Mouse (Mus musculus): ENCODE measurements around the gene Ina.
"Not testable (repeated sequence)": the region's sequence is repeated elsewhere in the genome, so short reads cannot be mapped to it uniquely, and the experiment has no call there.

Ina gene

DNA sequence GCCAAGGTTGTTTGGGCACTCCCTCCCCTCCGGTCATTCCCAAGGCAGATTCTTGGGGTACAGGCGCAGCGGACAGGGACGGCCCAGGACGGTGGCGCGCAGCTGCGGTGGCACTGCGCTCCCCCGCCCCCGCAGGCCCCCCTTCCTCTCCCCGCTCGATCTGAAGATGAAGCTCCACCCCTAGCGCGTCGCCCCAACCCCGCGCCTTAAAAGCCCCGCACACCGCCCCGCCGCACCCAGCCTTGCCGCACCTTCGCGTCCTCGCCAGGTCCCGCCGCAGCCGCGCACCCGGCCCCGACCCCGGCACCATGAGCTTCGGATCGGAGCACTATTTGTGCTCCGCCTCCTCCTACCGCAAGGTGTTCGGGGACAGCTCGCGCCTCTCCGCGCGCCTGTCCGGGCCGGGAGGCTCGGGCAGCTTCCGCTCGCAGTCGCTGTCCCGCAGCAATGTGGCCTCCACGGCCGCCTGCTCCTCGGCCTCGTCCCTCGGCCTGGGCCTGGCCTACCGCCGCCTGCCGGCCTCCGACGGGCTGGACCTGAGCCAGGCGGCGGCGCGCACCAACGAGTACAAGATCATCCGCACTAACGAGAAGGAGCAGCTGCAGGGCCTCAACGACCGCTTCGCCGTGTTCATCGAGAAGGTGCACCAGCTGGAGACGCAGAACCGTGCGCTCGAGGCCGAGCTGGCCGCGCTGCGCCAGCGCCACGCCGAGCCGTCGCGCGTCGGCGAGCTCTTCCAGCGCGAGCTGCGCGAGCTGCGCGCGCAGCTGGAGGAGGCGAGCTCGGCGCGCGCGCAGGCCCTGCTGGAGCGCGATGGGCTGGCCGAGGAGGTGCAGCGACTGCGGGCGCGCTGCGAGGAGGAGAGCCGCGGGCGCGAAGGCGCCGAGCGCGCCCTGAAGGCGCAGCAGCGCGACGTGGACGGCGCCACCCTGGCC lies at the start of gene Ina, which contains the start of gene Nt5c2:
TSS of gene Ina (plus strand) at position 252 of the 935 bp plus-strand sequence.
TSS of gene Nt5c2 (minus strand) at position 707 of the 935 bp plus-strand sequence.
- peak; percentile 75 for DNase-seq

DNA sequence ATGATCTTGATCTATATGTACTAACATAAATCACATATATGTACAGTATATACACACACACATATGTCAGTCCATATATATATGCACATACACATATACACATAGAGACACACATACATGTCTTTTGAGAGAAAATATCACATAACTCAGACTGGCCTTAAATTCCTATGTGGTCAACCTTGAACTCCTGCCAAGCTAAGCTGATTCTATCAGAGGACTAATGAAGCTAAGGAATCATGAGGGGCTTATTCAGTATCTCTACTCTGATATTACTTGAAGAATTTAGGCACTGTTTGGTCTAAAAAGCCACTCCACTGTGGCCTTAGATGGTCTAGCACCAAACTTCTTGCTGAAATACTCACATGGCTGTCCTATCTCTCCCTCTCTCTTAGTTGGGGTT lies 49.0 kb upstream of the Ina start:
- no peak for DNase-seq

DNA sequence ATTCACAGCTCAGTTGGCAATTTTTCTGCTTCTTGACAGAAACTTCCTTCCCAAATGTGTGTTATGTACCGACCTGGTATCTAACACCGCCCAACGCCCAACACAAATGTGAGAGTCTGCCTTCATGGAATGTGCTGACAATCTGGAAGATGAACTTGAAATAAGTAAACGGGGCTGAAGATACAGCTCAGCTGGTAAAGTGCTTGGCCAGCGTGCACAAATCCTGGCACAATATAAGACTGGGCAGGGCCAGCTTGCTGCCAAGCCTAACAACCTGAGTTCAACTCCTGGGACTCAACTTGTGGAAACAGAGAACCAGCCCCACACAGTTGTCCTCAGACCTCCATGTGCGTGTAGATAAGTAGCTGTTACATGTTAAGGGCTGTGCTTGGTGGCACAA lies 48.2 kb upstream of the Ina start:
- no peak for DNase-seq

DNA sequence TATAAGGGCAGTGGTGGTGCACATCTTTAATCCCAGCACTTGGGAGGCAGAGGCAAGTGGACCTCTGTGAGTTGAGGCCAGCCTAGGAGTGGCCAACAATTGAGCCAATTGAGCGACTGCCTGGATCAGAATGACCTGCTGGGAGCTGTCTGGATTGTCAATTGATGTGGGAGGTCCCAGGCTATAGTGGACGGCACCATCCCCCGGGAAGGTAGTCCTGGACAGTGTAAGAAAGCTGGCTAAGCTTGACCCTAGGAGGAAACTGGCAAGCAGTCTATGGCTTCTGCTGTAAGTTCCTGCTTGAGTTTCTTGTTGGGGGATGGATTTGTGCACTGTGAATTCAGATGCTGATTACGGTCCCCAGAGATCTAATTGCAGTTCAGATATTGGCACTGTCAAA lies 46.6 kb upstream of the Ina start:
- no peak for DNase-seq

DNA sequence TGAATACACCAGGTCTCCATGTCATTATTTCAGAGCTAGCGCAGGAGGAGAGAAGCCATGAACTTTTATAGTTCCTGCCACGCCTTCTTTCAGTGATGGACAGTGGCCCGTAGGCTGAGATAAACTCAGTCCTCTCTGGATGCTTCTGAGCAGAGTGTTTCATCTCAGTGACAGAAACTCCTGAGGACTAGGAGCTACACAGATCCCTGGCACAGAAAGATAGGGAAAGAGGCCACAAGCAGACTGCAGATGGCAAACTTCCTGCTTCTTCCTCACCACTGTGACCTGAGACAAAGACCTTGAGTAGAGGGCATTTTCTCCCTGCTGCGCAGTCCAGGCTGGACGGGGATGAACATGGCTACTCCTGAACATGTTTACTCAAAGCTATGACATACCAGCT lies 45.7 kb upstream of the Ina start:
- no peak for DNase-seq

DNA sequence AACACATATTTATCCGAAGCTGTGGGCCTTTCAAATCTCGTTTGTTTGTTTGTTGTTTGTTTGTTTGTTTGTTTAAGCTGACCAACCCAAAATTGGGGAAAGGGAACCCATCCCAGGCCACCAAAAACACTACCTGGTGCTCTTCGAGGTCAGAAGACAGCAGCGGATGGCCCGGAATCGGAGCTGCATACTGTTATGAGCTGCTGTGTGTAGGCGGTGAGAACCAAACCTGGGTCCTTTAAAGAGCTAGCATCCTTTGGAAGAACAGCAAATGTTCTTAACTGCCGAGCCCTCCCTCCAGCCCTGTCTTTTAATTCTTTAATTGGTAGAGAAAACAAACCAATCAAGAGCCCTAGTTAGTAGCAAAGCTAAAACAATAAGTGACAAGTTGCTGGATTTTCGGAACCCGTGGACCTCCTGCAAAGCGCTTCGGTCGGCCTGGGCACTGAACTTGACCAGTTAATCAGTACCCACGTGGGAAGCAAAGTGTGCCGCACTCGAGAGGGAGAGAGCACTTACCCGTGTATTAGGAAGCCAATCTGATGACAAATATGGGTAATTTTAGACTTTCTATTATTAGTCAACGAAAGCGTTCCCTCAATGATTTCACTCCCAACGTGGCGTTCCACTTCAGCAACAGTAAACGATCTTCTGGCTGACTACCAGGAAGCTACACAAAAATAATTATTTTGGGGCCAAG lies 45.1 kb upstream of the Ina start:
- peak; percentile 28 for DNase-seq

DNA sequence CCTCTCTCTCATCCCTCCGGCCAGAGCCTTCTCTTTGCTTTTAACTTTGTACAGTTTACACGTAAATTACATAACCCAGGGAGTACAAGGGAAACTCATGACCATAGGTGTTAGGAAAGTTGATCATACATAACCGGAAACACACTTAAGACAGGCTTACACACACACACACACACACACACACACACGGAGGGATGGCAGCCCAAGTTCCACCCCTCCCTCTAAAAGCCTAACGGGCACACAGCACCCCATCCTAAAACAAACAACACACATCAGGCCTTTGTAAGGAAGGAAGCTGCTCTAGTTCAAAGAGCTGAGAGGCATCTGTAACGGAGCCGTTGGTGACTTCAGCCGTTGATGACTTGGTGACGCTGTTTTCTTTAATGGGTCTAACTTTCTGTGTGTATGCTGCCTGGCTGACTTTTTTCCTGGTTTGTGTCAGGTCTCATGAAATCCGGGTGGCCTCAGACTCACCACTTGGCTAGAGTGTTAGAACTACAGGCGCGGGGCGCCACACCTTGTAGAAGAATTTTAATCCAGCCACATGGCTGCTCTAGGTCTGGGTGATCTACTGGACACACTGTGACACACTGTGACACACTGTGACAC lies 44.3 kb upstream of the Ina start:
- DNase-seq = no peak

DNA sequence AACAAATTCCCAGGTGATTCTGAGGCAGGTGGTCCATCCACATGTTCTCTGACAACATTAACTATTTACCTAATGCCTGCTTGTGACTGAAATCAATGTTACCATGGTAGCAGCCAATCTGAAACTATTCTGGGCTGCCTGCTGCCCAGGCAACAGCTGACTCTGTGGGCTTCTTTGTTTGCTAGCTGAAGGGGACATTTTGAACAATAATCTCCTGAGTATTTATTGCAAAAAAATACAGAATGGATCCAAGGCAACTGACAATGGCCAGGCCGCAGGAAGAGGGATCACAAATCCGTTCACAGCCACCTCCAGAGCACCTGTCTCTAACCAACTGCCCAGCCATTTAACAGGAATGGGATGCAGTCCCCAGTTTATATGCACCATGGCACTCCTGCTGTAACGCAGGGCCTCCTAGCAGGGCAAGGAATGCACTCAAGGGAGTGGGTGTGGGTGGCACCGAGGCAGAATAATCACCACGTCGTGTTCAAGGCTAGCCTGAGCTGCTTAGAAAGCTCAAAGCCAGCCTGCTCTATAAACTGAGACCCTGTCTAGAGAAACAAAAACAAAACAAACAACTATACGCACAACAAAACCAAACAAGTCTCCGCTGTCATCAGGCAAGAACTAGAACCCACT lies 43.3 kb upstream of the Ina start:
- peak; percentile 56 for DNase-seq

DNA sequence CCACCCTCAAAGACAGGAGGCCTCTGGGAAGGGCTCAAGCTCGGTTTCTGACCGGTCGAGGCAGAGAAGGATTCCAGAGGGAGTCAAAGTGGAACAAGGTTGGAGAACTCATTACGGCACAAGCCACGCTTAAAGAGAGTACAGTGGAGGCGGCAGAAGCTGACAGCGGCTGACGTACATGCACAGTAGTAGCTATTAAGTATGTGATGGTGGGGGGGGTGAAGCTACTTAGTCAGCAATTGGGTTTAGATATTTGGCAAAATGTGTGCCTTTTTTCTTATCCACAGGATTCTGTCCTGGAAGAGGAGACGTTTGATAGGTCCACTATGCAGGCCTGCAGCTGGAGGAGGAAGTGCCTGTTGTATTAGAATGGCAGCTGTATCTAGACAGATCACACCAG lies 42.8 kb upstream of the Ina start:
- no peak for DNase-seq

DNA sequence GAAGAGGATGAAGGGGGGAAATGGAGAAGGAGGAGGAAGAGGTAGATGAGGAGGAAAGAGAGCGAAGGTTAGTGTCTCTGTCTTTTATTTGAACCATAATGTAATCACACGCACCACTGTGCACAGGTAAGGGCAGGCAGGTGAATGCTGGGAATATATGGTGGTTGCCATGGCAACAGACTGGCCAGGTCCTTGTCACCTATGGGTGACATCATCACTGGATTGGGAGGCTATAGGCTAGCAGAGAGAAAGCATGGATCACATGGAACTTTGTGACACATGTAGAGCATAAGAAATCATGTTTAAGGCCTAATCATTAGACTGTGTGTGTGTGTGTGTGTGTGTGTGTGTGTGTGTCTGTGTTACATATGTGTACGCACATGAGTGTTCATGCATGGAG lies 42.3 kb upstream of the Ina start:
- no peak for DNase-seq

DNA sequence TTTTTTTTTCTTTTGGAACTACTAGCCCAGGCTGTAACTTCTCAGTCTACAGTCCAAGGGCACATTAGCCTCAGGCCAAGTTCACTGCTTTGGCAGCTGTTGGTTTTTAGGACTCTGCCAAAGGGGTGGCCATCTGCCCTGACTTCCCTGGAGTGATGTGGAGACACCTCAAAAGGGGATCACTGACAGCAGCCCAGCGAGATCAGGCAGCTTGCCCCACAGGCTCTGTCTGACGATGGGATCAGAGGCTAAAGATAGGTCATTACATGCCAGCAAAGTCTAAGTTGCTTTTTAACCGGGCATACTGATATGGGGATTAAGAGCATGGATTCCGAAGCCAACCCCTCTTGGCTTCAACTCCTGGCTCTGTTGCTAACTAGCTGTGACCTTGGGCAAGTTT lies 38.9 kb upstream of the Ina start:
- DNase-seq = no peak

DNA sequence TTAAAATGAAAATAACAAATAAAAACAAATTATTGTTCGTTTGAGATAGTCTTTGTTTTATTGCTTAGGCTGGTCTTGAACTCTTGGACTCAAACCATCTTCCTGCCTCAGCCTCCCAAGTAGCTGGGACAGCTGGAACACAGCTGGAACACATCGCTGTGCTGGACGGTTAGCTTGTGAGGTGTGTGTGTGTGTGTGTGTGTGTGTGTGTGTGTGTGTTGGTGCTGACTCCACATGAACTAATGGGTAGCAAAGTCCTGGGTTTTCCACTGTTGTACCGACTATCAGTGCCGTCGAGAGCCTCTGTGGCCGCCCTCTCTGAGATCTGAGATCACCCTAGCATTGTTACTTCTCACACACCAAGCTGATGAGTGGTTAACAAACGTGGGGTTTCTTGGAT lies 38.5 kb upstream of the Ina start:
- no peak for DNase-seq

DNA sequence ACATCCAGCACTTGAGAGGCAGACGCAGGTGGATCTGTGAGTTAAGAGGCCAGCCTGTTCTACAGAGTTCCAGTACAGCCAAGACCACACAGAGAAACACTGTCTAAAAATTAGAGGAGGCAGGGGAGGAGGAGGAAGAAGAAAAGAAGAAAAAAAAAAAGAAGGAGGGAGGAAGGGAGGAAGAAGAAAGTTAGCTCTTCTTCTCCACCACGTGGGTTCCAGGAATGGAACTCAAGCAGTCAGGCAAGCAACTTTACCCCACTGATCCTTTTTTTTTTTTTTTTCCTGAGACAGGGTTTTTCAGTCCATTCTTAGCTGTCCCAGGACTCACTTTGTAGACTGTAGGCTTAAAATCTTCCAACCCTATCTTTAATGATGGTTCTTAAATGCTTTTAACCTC lies 37.8 kb upstream of the Ina start:
- DNase-seq = no peak

DNA sequence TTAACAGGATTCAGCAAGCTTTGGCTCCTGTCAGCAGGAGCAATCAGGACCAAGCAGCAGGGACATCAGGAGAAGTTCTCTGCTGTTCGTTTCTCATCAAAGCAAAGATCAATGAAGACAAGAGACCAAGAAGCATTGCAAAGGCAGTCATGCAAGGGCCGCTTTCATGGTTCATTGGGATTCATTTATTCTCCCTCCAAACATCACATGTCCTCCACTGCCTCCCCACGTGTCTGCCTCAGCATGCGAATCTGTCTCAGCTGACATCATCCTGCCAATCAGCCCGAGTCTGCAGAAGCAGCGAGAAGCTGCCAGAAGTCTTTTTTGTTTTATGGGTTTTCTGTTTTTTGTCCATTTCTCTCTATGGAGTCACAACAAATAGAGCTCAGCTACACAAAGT lies 37.0 kb upstream of the Ina start:
- no peak for DNase-seq

DNA sequence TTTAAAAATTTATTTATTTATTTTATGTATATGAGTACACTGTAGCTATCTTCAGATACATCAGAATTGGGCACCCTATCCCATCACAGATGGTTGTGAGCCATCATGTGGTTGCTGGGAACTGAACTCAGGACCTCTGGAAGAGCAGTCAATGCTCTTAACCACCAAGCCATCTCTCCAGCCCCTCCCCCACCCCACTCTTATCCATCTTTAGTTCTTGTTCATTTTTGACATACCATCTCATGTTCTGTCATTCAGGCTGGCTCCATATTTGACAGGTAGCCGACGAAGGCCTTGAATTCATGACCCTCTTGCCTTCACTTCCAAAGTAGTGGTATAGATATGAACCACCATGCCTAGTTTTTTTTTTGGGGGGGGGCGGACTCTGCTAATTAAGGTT lies 36.4 kb upstream of the Ina start:
- DNase-seq = not testable (repeated sequence)

DNA sequence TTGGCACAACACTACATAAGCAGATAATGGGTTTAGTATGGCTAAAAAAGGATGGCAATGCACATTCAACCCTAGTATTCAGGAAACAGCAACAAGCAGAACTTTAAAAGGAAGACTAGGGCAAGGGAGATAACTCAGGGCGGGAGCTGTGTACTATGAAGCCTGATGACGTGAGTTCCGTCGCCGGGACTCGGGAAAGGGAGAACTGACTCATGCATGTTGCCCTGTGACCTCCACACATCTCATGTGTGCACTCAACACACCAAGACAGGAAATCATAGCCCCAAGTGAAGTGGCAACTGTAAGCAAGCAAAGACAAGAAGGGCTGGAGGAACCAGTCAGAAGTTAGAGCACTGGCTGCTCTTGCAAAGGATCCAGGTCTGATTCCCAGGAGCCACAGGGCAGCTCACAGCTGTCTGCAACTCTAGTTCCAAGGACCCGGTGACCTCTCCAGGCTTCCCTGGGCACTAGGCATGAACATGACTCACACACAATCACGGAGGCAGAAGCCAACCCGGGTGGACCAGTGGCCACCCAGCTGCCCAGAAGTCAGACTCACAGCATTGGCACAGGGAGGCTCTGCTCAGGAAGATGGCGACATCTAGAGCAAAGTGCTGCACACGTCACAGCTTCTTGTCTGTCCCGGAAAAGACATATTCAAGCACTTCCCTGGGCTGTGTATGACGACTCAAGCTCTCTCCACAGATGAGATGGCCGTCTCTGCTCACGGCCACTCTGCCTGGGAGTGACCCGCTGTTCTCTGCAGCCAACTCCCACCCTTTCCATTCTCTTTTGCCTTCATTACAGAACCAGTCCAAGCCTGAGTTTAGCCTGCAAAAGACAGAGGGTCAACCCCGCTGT lies 35.3 kb upstream of the Ina start:
- DNase-seq = no peak

DNA sequence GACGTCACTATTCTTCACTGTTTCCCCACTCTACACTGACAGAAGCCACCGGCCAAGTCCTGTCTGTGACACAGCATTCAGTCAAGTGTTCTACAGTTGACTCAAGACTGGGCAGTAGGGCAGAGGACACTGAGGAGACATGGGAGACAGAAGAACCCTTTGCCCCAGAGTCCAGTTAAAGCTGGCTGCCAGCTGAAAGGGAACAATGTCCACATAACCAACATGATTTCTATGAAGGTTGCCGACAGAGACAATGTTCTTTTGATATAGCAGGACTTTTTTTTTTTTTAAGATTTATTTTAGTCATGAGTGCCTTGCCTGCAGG lies 34.8 kb upstream of the Ina start:
- no peak for DNase-seq

DNA sequence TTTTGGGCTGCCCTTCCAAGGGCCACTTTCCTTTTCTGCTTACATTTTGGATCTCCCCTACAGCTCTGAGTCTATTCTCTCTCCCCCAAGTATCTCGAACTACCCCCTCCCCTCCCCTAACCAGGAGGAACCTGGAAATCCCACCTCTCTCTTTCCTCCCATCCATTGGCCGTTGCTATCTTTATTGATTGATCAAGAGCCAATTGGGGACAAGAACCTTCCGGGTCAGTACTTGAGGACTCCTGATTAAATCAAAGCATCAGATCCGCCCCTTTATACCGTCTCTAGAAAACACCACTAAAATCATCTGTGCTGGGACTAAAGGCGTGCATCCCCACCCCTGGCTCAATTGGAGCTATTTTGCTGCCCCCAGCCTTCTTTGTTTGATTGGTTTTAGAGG lies 33.0 kb upstream of the Ina start:
- no peak for DNase-seq

DNA sequence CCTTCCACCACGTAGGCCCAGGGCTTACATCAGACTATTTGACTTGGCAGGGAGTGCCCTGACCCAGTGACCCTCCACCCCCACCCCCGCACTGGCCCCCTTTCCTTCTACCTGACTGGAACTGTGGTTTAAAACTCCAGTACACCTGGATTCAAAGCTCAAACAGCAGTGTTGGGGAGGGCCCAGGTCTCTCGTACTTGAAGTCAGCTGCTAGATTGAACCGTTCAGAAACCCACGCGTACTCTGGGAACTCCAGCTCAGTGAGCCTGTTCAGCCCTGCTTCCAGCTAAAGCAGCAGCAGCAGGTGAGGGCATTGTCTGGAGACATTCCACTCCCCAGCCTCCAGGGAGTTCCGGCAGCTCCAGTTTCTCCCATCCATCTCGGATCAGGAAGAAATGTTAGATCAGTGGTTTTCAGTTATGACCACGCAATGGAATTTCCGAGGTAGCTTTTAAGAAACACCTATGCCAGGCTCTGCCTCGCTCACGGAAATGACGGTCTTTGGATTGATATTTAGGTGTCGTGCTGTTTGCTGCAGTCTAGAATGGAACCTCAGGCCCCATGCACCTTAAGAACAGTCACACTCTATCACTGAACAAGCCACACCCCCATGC lies 31.0 kb upstream of the Ina start:
- no peak for DNase-seq

DNA sequence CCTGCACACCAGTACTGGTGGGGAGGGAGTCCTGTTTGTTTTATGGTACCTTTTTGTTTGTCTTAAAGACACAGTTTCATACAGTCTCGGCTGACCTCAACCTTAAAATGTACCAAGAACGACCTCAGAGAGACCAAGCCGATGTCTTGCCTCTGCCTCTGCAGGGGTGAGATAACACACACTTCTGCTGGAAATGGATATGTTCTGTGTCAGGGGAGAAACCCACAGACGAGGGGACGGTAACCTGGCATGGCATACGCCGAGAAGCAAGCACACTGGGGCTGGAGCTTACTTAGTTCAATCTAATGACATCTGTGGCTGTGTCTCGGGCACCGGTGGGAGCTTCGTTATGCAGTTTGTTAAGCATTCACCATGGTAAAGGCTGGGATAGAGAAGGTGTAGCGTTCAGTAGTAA lies 30.5 kb upstream of the Ina start:
- DNase-seq = no peak

DNA sequence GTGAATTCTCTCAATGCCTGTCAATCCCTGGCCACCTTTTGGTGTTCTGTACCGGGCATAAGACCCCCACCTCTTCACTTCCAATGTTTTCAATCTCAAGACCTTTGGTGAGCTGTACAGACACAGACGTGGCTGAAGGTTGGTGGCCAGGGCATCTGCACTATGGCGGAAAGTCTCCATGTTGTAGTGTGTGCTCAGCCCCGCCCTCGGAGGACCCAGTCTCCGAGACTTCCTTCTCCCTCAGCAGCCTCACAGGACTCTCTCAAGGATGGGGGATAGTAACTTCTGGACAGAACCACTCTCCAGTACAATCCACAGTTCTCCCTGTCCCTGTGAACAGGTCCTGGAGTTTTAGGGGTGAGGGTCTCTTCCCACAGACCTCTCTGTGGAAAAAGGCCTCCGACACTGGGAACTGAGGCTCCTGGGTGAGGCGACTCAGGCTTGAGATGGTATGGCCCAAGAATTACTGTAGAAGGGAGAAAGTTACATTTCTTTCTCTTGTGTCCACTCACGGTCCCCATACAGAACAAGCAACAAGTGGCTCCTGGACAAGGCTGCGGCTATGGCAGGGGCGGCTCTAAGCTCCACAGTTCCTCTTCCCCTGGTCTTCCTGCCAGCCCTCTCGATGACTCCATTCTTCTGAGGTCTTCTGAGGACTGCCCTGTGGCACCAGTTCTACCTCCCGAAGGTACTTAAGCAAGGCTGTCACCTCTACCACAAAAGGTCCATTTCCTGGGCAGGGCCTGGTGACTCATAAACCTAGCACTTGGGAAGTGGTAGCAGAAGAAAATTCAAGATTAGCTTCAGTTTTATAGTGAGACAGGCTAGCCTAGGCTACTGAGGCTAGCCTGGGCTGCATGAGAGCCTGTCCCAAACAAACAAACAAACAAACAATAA lies 29.5 kb upstream of the Ina start:
- DNase-seq = no peak

Data from layer of hippocampus, adult 9-11 months (tissue).